Mouse (Mus musculus) kidney, adult 2 months (tissue): Measurements from ENCODE around the gene Sacm1l.

ENCODE experiments used
- CTCF ChIP-seq: fragments of 200-500 bp; conservative IDR thresholded peaks from 2 replicates; pipeline ENCODE4 v1.5.1; 2011; ENCODE audit warnings: low read depth, mild to moderate bottlenecking, control low read depth, low read length, moderate library complexity, mixed read lengths; ENCODE audit not compliant: insufficient read depth, insufficient read length
- POLR2A ChIP-seq: fragments of 200-500 bp; IDR thresholded peaks from one replicate; pipeline ENCODE4 v1.6.1; 2011; ENCODE audit warnings: low read depth, low read length, control low read depth

- no peak for TF ChIP-seq CTCF
- TF ChIP-seq POLR2A = no peak
These were observed 3.1 kb upstream of the Sacm1l start for GRCm38 (mm10) chr9:123526502-123526901.
